Mouse (Mus musculus) fibroblast of lung, adult 2 months (primary cell): ENCODE data around the gene Cdc5l.
"Not testable (repeated sequence)": the region's sequence is repeated elsewhere in the genome, so short reads cannot be mapped to it uniquely, and the experiment has no call there.

Experiments
- DNase-seq: peaks from one replicate; pipeline ENCODE4 v3.0.0-alpha.2; 2011; ENCODE audit warnings: low read depth

The Cdc5l gene

GRCm38 (mm10) chr17:45433419-45434261 lies at the start of gene Cdc5l:
Cdc5l (minus strand) TSS chr17:45433737.
- DNase-seq = peak; percentile 99

GRCm38 (mm10) chr17:45480429-45480828 lies 46.9 kb upstream of the Cdc5l start:
- no peak for DNase-seq

GRCm38 (mm10) chr17:45478234-45478825 lies 44.8 kb upstream of the Cdc5l start:
- no peak for DNase-seq

GRCm38 (mm10) chr17:45474669-45475465 lies 41.3 kb upstream of the Cdc5l start, which contains the start of gene Spats1:
Spats1 (minus strand) TSS chr17:45475415.
- peak; percentile 31 for DNase-seq

- DNase-seq = no peak
These were observed 40.6 kb upstream of the Cdc5l start for GRCm38 (mm10) chr17:45474146-45474545.

- DNase-seq = no peak
These were observed 40.1 kb upstream of the Cdc5l start for GRCm38 (mm10) chr17:45473667-45474066.

- DNase-seq = no peak
These were observed 37.2 kb upstream of the Cdc5l start for GRCm38 (mm10) chr17:45470726-45471125.

- no peak for DNase-seq
These were observed 34.8 kb upstream of the Cdc5l start for GRCm38 (mm10) chr17:45468302-45468701.

GRCm38 (mm10) chr17:45466701-45467100 lies 33.2 kb upstream of the Cdc5l start:
- DNase-seq = no peak

GRCm38 (mm10) chr17:45464255-45464654 lies 30.7 kb upstream of the Cdc5l start:
- DNase-seq = no peak

- DNase-seq = no peak
These were observed 29.0 kb upstream of the Cdc5l start for GRCm38 (mm10) chr17:45462506-45462905.

- DNase-seq = no peak
These were observed 25.5 kb upstream of the Cdc5l start for GRCm38 (mm10) chr17:45459062-45459461.

- no peak for DNase-seq
These were observed 25.0 kb upstream of the Cdc5l start for GRCm38 (mm10) chr17:45458516-45458915.

GRCm38 (mm10) chr17:45457487-45457886 lies 23.9 kb upstream of the Cdc5l start:
- no peak for DNase-seq

GRCm38 (mm10) chr17:45456260-45457152 lies 23.0 kb upstream of the Cdc5l start:
- no peak for DNase-seq

GRCm38 (mm10) chr17:45455783-45456182 lies 22.2 kb upstream of the Cdc5l start:
- not testable (repeated sequence) for DNase-seq

- DNase-seq = no peak
These were observed 21.3 kb upstream of the Cdc5l start for GRCm38 (mm10) chr17:45454794-45455193.

GRCm38 (mm10) chr17:45452271-45452670 lies 18.7 kb upstream of the Cdc5l start:
- DNase-seq = no peak

- DNase-seq = no peak
These were observed 16.6 kb upstream of the Cdc5l start for GRCm38 (mm10) chr17:45450153-45450552.

- no peak for DNase-seq
These were observed 16.0 kb upstream of the Cdc5l start for GRCm38 (mm10) chr17:45449586-45449985.

GRCm38 (mm10) chr17:45447063-45447462 lies 13.5 kb upstream of the Cdc5l start:
- no peak for DNase-seq

- DNase-seq = no peak
These were observed 12.4 kb upstream of the Cdc5l start for GRCm38 (mm10) chr17:45445923-45446322.
